Mouse (Mus musculus) yolk sac, embryonic 10.5 days (tissue): ENCODE results near the gene Rragd.

Experiments
- DNase-seq: peaks from one replicate; pipeline ENCODE4 v3.0.0-alpha.2; 2017; ENCODE audit warnings: low spot score

Rragd gene

GRCm38 (mm10) chr4:33049601-33050000 lies 66.8 kb downstream of the Rragd start:
- no peak for DNase-seq

GRCm38 (mm10) chr4:33052055-33052454 lies 69.2 kb downstream of the Rragd start:
- no peak for DNase-seq

GRCm38 (mm10) chr4:33052650-33053049 lies 69.8 kb downstream of the Rragd start:
- no peak for DNase-seq

DNA sequence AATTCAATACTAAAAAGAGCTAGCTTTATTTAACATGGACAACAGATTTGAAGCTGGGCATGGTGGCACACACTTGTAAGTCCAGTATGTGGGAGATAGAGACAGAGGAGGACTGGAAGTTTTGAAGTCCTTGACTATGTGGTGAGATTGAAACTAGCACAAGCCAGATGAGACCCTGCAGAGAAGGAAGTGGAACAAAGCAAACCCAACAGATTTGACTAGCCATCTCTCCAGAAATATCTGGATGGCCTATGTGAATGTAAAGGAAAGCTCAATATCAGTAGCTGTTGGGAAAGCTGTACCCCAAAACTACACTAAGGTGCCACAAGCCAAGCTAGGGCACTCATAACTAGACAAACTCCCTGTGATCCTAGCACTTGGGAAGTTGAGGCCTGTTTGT lies 71.6 kb downstream of the Rragd start:
- no peak for DNase-seq

DNA sequence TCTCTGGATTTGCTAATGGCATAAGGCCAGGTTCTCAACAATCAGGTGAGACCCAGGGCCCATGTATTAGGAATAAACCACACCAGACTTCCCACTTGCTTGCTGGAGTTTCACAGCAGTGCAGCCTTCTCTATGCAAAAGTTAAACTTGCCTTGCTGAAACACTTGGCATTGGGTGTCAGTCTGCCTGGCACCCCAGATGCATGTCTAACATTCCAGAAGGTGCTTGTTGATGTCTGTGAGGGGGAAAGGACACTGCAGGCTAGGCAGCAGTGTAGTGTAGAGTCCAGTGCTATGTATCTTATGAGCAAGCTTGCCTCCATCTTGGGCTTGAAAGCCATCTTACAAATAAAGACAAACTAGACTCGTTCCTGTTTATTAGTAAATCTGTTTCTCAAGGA lies 73.5 kb downstream of the Rragd start:
- DNase-seq: no peak

DNA sequence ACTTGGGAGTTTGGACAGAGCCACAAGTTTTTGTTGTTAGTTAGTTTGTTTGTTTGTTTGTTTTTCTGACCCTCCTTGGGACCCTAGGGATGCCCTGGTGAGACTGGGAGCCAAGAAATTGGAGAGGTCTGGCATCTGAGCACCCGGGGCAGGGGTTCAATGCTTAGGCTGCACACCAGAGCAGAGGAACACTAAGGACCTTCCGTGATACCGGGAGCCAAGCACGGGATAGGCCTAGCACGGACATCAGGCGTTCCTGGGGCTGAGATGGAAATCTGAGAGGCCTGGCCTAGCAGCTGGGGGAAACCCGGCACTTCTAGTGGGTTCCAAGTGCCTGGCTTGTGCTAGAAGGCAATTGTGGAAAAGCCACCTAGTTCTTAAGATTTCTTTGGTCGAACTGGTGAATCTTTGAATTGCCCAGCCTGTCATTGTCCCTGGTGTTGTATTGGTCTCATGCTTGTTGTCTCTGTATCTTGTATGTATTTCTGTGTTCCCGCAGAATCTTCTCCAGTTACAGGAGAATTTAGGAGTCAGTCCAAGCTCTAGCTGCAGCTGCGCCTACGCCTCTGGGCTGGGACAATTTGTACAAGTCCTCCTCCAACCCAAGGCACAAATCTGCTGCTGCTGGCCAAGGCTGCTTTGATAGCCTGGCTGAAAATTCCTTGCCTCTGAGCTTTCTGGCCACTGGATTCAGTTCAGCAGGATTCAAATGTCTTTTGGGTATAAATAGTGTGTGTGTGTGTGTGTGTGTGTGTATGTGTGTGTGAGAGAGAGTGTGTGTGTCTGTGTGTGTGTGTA lies 75.3 kb downstream of the Rragd start:
- DNase-seq: no peak

GRCm38 (mm10) chr4:33061158-33061557 lies 78.3 kb downstream of the Rragd start:
- DNase-seq: peak; percentile 40

DNA sequence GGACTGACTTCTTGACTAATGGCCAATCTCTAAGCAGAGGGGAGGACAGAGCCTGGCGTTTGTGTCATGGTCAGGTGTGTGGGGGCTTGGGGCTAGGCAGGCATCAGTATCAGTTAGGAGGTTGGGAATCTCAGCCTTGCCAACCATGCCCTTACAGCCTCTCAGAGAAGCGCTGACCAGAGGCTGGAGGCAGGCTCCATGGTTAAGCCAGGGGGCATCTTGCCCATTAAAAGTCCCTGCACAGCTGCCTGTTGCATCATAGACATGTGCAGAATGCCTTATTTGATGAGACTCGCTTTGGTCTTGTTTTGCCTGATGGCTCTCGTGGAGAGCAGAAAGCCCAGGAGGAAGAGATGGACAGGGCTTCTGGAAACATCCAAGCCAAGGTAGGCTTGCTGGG lies 80.1 kb downstream of the Rragd start, which contains the start of gene Gabrr2:
Gene Gabrr2, plus strand, starts transcription at position 19 of the 400 bp plus-strand sequence.
- DNase-seq: no peak

GRCm38 (mm10) chr4:33064986-33065385 lies 82.1 kb downstream of the Rragd start:
- DNase-seq: no peak

- DNase-seq: peak; percentile 53
Observed at GRCm38 (mm10) chr4:33066223-33066960, 83.6 kb downstream of the Rragd start.

DNA sequence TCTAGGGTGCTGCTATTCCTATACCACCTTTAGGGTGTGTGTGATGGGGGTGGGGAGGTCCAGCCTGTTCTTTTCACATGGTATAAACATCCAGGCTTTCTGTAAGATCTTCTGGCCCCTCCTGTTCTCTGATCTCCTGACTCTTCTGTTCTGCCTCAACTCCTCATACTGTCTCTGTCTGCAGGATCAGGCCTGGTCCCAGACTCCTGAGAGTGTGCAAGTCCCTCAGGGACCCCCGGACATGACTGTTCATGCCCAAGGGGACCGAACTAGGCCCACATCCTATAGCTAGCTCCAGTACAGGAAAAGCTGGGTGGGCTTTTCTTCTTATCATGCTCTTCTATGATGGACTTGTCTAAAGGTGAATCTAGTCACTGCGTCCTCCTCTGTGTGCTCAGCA lies 84.5 kb downstream of the Rragd start:
- no peak for DNase-seq

GRCm38 (mm10) chr4:33067826-33068225 lies 85.0 kb downstream of the Rragd start:
- DNase-seq: no peak

DNA sequence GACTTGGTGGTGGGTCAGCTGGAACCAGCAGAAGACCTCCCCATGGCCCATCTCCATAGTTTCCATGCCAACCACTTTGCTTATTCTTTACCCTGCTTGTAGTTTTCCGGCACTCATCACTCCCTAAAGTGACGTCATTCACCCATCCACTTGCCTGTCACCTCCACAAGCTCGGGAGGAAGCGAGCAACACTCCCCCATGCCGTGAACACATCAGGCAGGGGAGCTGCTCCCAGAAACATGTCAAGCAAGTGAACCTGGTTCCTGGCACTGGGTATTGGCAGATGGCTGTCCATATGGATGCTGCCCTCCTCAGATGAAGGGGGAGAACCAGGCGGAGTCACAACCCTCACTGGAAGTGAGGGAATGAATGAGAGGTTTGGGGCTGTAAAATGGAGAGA lies 86.1 kb downstream of the Rragd start:
- no peak for DNase-seq

GRCm38 (mm10) chr4:33070326-33070725 lies 87.5 kb downstream of the Rragd start:
- no peak for DNase-seq

DNA sequence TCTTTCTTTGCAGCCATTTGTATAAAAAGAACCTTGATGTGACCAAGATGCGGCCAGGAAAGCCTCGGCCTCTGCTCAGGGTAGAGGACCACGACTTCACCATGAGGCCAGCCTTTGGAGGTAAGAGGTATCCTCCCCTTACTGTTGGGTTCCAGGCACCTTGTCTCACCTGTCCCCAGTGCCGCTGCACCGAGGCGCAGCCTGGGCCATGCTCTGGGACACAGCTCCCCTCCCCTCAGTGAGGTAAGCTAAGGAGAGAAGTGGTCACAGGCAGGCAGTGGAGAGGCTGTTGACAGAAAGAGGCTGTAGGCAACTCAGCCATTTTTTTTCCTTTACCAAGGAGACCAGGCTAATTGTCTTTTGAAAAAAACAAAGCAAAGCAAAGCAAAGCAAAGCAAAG lies 88.5 kb downstream of the Rragd start:
- DNase-seq: no peak
